Comparison of ENCODE assay signal across 10 mouse cellular contexts in the genomic region with DNA sequence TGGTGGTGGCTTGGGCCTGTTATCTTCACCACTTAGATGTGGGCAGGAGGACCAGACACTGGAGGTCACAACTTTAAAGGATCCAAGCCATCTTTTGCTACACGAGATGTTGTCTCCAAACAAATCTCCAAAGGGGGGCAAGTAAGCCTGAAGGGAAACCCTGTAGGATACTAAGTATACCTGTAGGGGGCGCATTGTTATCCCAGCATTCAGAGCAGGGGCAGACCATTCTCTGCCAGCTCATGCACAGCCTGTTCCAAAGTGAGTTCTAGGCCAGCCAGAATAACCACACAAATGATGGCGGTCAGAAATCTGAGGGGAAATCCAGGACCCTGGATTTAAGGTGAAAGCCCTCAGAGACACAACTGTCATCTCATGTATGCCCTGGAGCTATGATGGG. TPM values are rescaled to one million over a fixed set of nuclear protein-coding genes. Genes with fewer than 3 reads are reported as not detected.
A peak's percentile ranks its signal among the peaks of the same experiment; 100 is the strongest.
DNase-seq lines count a peak whose midpoint lies in the region; ATAC-seq and TF ChIP-seq lines count a peak whose summit lies in the region.
"Had no signal": no experiment of that assay in that cellular context is flagged by ENCODE, and none has a peak within 500 bp of the region (broad histone marks: within the 10 kb centered on the region; RNA-seq: fewer than 3 reads in every experiment).

No protein-coding gene starts in this region.

- DNase-seq in forebrain, postnatal 0 days: peak; percentile 39
- no peak for DNase-seq in forebrain, embryonic 10.5 days (ENCODE audit: extremely low spot score, low spot score)
- no peak for DNase-seq in testis, postnatal 10 days (ENCODE audit: low spot score)
- DNase-seq in embryonic facial prominence, embryonic 14.5 days (ENCODE audit: low spot score): peak; percentile 33
- DNase-seq in splenic B cell, adult 2 months (ENCODE audit: low read depth, low spot score): peak; percentile 65
- no peak for DNase-seq in ovary, postnatal 10 days (ENCODE audit: low spot score)

- no peak overlapping the region for H3K4me2 ChIP-seq in forebrain, postnatal 0 days (ENCODE audit: low read depth)
- H3K4me2 ChIP-seq in embryonic facial prominence, embryonic 14.5 days (ENCODE audit: low read depth, low read length): no peak overlapping the region
- no peak overlapping the region for H3K4me2 ChIP-seq in forebrain, embryonic 15.5 days (replicated peaks)
- H3K4me2 ChIP-seq: embryonic facial prominence, embryonic 12.5 days; neural tube, embryonic 12.5 days had no signal

- no peaks in the 10 kb centered on the region for H3K9me3 ChIP-seq in forebrain, postnatal 0 days (ENCODE audit: low read length)
- H3K9me3 ChIP-seq in forebrain, embryonic 10.5 days: no peaks in the 10 kb centered on the region
- H3K9me3 ChIP-seq in embryonic facial prominence, embryonic 14.5 days (ENCODE audit: control insufficient read depth, low read length): no peaks in the 10 kb centered on the region
- no peaks in the 10 kb centered on the region for H3K9me3 ChIP-seq in forebrain, embryonic 15.5 days
- H3K9me3 ChIP-seq: embryonic facial prominence, embryonic 12.5 days; neural tube, embryonic 12.5 days had no signal

- no peaks in the 10 kb centered on the region for H3K4me1 ChIP-seq in forebrain, postnatal 0 days (ENCODE audit: insufficient read depth)
- H3K4me1 ChIP-seq in forebrain, embryonic 10.5 days: peaks cover 15% of the 10 kb centered on the region
- H3K4me1 ChIP-seq in testis, adult 2 months (ENCODE audit: control insufficient read depth, insufficient read depth, low read length): 0 out of 2 replicates have a peak, but pooled peaks cover 3% of the 10 kb centered on the region
- H3K4me1 ChIP-seq in embryonic facial prominence, embryonic 14.5 days (ENCODE audit: control insufficient read depth, insufficient read depth, low read length): peaks cover 19% of the 10 kb centered on the region
- H3K4me1 ChIP-seq in forebrain, embryonic 15.5 days: peaks cover 9% of the 10 kb centered on the region; the same call in 1 of the 2 replicates

- peak; percentile 65 for TF ChIP-seq CTCF in forebrain, postnatal 0 days (IDR thresholded peaks at IDR 0.05; ENCODE audit: low read depth)
- peak; percentile 27; the same call in 1 of the 2 replicates for TF ChIP-seq CTCF in testis, adult 2 months (IDR thresholded peaks at IDR 0.05; ENCODE audit: control insufficient read depth, insufficient read depth, insufficient replicate concordance, low read depth, low read length)

- H3K27me3 ChIP-seq in forebrain, postnatal 0 days (ENCODE audit: insufficient read depth, low read length): no peaks in the 10 kb centered on the region
- H3K27me3 ChIP-seq in forebrain, embryonic 10.5 days (ENCODE audit: poor library complexity, severe bottlenecking): no peaks in the 10 kb centered on the region
- no peaks in the 10 kb centered on the region for H3K27me3 ChIP-seq in testis, adult 2 months (ENCODE audit: control insufficient read depth, insufficient read depth, low read length)
- H3K27me3 ChIP-seq in embryonic facial prominence, embryonic 14.5 days (replicated peaks; ENCODE audit: control insufficient read depth, insufficient read depth, low read length): no peaks in the 10 kb centered on the region
- H3K27me3 ChIP-seq in splenic B cell, adult 2 months (ENCODE audit: control insufficient read depth, insufficient read depth, low read length, poor library complexity, severe bottlenecking): no peaks in the 10 kb centered on the region
- H3K27me3 ChIP-seq in forebrain, embryonic 15.5 days: no peaks in the 10 kb centered on the region
- H3K27me3 ChIP-seq: embryonic facial prominence, embryonic 12.5 days; neural tube, embryonic 12.5 days had no signal

- peaks cover 65% of the 10 kb centered on the region for H3K36me3 ChIP-seq in forebrain, postnatal 0 days (ENCODE audit: insufficient read depth)
- H3K36me3 ChIP-seq in forebrain, embryonic 10.5 days (replicated peaks): peaks cover 97% of the 10 kb centered on the region
- H3K36me3 ChIP-seq in testis, adult 2 months (ENCODE audit: control insufficient read depth, insufficient read depth, low read length): peaks cover 1% of the 10 kb centered on the region; the same call in 1 of the 2 replicates
- peaks cover 53% of the 10 kb centered on the region for H3K36me3 ChIP-seq in embryonic facial prominence, embryonic 14.5 days (ENCODE audit: control insufficient read depth, insufficient read depth, low read length)
- peaks cover 6% of the 10 kb centered on the region for H3K36me3 ChIP-seq in splenic B cell, adult 2 months (ENCODE audit: control insufficient read depth, insufficient read depth, low read length, poor library complexity, severe bottlenecking)
- peaks cover 40% of the 10 kb centered on the region for H3K36me3 ChIP-seq in forebrain, embryonic 15.5 days

- peak; percentile 58; the same call in 1 of the 2 replicates for ATAC-seq in forebrain, postnatal 0 days
- ATAC-seq in embryonic facial prominence, embryonic 14.5 days (ENCODE audit: low read depth): no peak
- no peak for ATAC-seq in forebrain, embryonic 15.5 days (replicated peaks)

- no peak overlapping the region for H3K27ac ChIP-seq in forebrain, postnatal 0 days (ENCODE audit: low read depth, low read length)
- no peak overlapping the region for H3K27ac ChIP-seq in forebrain, embryonic 10.5 days
- H3K27ac ChIP-seq in testis, adult 2 months (ENCODE audit: control insufficient read depth, insufficient read depth, low read depth, low read length): no peak overlapping the region
- no peak overlapping the region for H3K27ac ChIP-seq in embryonic facial prominence, embryonic 14.5 days (replicated peaks; ENCODE audit: low read depth, low read length)
- H3K27ac ChIP-seq in forebrain, embryonic 15.5 days (replicated peaks): no peak overlapping the region
- H3K27ac ChIP-seq: embryonic facial prominence, embryonic 12.5 days; neural tube, embryonic 12.5 days had no signal

- TF ChIP-seq POLR2A in testis, adult 2 months (IDR thresholded peaks at IDR 0.05; ENCODE audit: control insufficient read depth, low read depth, low read length): no peak

- H3K4me3 ChIP-seq in forebrain, postnatal 0 days (ENCODE audit: low read depth, low read length): no peak overlapping the region
- no peak overlapping the region for H3K4me3 ChIP-seq in forebrain, embryonic 10.5 days
- H3K4me3 ChIP-seq in testis, adult 2 months (ENCODE audit: control insufficient read depth, low read depth, low read length): no peak overlapping the region
- H3K4me3 ChIP-seq in embryonic facial prominence, embryonic 14.5 days (ENCODE audit: low read depth, low read length): no peak overlapping the region
- H3K4me3 ChIP-seq in forebrain, embryonic 15.5 days: no peak overlapping the region
- H3K4me3 ChIP-seq: embryonic facial prominence, embryonic 12.5 days; neural tube, embryonic 12.5 days had no signal

- WGBS in forebrain, postnatal 0 days: 68% methylated on average over 3 of the region's 3 CpGs
- WGBS in forebrain, embryonic 10.5 days: 67% methylated on average over 3 of the region's 3 CpGs
- WGBS in embryonic facial prominence, embryonic 14.5 days: 75% methylated on average over 3 of the region's 3 CpGs
- WGBS in forebrain, embryonic 15.5 days: 64% methylated on average over 3 of the region's 3 CpGs

- H3K9ac ChIP-seq in forebrain, postnatal 0 days: no peak overlapping the region
- no peak overlapping the region for H3K9ac ChIP-seq in embryonic facial prominence, embryonic 14.5 days (ENCODE audit: low read depth, low read length)
- no peak overlapping the region for H3K9ac ChIP-seq in forebrain, embryonic 15.5 days (replicated peaks)
- H3K9ac ChIP-seq: embryonic facial prominence, embryonic 12.5 days; neural tube, embryonic 12.5 days had no signal

RNA-seq across cellular contexts. Expression of a gene that starts 23.4 kb away (rescaled TPM):
- total RNA-seq in forebrain, postnatal 0 days (2014; rRNA removed): 175 and 197 TPM in 2 replicates
- polyA plus RNA-seq in forebrain, postnatal 0 days (2015; fragmentation: Nextera tagmentation; extraction: Ambion mirVana): 481 and 501 TPM in 2 replicates
- 346 and 370 TPM in 2 replicates for polyA plus RNA-seq in forebrain, embryonic 10.5 days (2016; fragmentation: Nextera tagmentation; extraction: Ambion mirVana)
- polyA plus RNA-seq in testis, adult 2 months (2012; rRNA removed): 41.9 and 44.2 TPM in 2 replicates
- polyA plus RNA-seq in embryonic facial prominence, embryonic 14.5 days (2014; fragmentation: Nextera tagmentation; extraction: Ambion mirVana): 527 and 534 TPM in 2 replicates
- 396 and 402 TPM in 2 replicates for polyA plus RNA-seq in forebrain, embryonic 15.5 days (2015; fragmentation: Nextera tagmentation; extraction: Ambion mirVana)

RNA-seq across cellular contexts. Expression of a gene that starts 40.1 kb away (rescaled TPM):
- total RNA-seq in forebrain, postnatal 0 days (2014; rRNA removed): 16.5 and 21.3 TPM in 2 replicates
- polyA plus RNA-seq in forebrain, postnatal 0 days (2015; fragmentation: Nextera tagmentation; extraction: Ambion mirVana): 14.8 and 19.4 TPM in 2 replicates
- polyA plus RNA-seq in forebrain, embryonic 10.5 days (2016; fragmentation: Nextera tagmentation; extraction: Ambion mirVana): 14.2 and 14.3 TPM in 2 replicates
- 1.4 and 1.7 TPM in 2 replicates for polyA plus RNA-seq in testis, adult 2 months (2012; rRNA removed)
- polyA plus RNA-seq in embryonic facial prominence, embryonic 14.5 days (2014; fragmentation: Nextera tagmentation; extraction: Ambion mirVana): 7.6 and 8.5 TPM in 2 replicates
- 16.2 and 16.5 TPM in 2 replicates for polyA plus RNA-seq in forebrain, embryonic 15.5 days (2015; fragmentation: Nextera tagmentation; extraction: Ambion mirVana)

Comparison
In these comparisons a context has a peak if more than half of its experiments do, and no peak if none do; other contexts are left out.
1. DNase-seq: peak in forebrain, postnatal 0 days (single experiment), embryonic facial prominence, embryonic 14.5 days (single experiment) and splenic B cell, adult 2 months (single experiment); none in forebrain, embryonic 10.5 days (single experiment), testis, postnatal 10 days (single experiment) and ovary, postnatal 10 days (single experiment).